Mouse (Mus musculus) embryonic facial prominence, embryonic 13.5 days (tissue): ENCODE measurements around the gene Selenoh. TPM values are rescaled to one million over a fixed set of nuclear protein-coding genes. Genes with fewer than 3 reads are reported as not detected.

ENCODE experiments used
- ATAC-seq: fragments of 200-750 bp; cut with Nextera tagmentation; 2 replicates; pipeline ENCODE4 v1.8.0; 2017; ENCODE audit warnings: low read depth; ENCODE audit not compliant: insufficient number of reproducible peaks, insufficient read depth, low FRiP score, low TSS enrichment
- H3K27ac ChIP-seq: fragments of 300-500 bp; sonication (generic); 2 replicates; pipeline ENCODE4 v1.5.1; 2015; ENCODE audit warnings: moderate library complexity, mild to moderate bottlenecking, inconsistent platforms
- H3K27me3 ChIP-seq: fragments of 300-500 bp; sonication (generic); 2 replicates; pipeline ENCODE4 v1.6.1; 2015; ENCODE audit warnings: mild to moderate bottlenecking, inconsistent platforms
- H3K36me3 ChIP-seq: fragments of 300-500 bp; sonication (generic); 2 replicates; pipeline ENCODE4 v1.6.1; 2015; ENCODE audit warnings: mild to moderate bottlenecking, inconsistent platforms
- H3K4me1 ChIP-seq: fragments of 300-500 bp; sonication (generic); 2 replicates; pipeline ENCODE4 v1.6.1; 2015; ENCODE audit warnings: inconsistent platforms
- H3K4me2 ChIP-seq: fragments of 300-500 bp; sonication (generic); 2 replicates; pipeline ENCODE4 v1.6.1; 2015; ENCODE audit warnings: moderate library complexity, mild to moderate bottlenecking, inconsistent platforms
- H3K4me3 ChIP-seq: fragments of 300-500 bp; sonication (generic); 2 replicates; pipeline ENCODE4 v1.5.1; 2015; ENCODE audit warnings: mild to moderate bottlenecking, inconsistent platforms
- H3K9ac ChIP-seq: fragments of 300-500 bp; sonication (generic); 2 replicates; pipeline ENCODE4 v1.6.1; 2015; ENCODE audit warnings: mild to moderate bottlenecking, inconsistent platforms
- H3K9me3 ChIP-seq: fragments of 300-500 bp; sonication (generic); 2 replicates; pipeline ENCODE4 v1.6.1; 2016; ENCODE audit warnings: inconsistent platforms
- WGBS: fragments of 180-500 bp; shearing (Covaris S2); methylation state at CpG from one replicate; pipeline ENCODE4 v1.1.7; 2015; ENCODE audit warnings: mixed read lengths; 5-methylcytosine and 5-hydroxymethylcytosine counted together
- polyA plus RNA-seq: library from polyadenylated mRNA; unstranded; fragments of >200 nt; fragmentation: Nextera tagmentation; extraction: Ambion mirVana; gene quantifications from 2 replicates; pipeline ENCODE4 v1.2.1, GENCODE M21; 2015

The Selenoh gene
- polyA plus RNA-seq, 1 experiment from 2014 or later: 345 TPM

- Histone ChIP-seq H3K4me1 (peaks cover 69% of the 10 kb centered on the region), H3K27ac (peak overlapping the region; percentile 94), H3K9me3 (no peaks in the 10 kb centered on the region), H3K4me3 (no peak overlapping the region), H3K36me3 (no peaks in the 10 kb centered on the region), H3K27me3 (no peaks in the 10 kb centered on the region), H3K4me2 (no peak overlapping the region), H3K9ac (no peak overlapping the region)
- WGBS: 24% methylated on average over 7 of the region's 7 CpGs
- no peak for ATAC-seq
These were observed 33.0 kb downstream of the Selenoh start for GRCm38 (mm10) chr2:84637452-84638165.

- Histone ChIP-seq H3K4me3 (no peak overlapping the region), H3K9me3 (no peaks in the 10 kb centered on the region), H3K36me3 (no peaks in the 10 kb centered on the region), H3K4me2 (peak overlapping the region; percentile 36), H3K27me3 (no peaks in the 10 kb centered on the region), H3K4me1 (peaks cover 69% of the 10 kb centered on the region), H3K9ac (0 out of 2 replicates have a peak overlapping the region, but pooled peaks have one; percentile 32), H3K27ac (peak overlapping the region; percentile 94)
- ATAC-seq: no peak
- WGBS: 16% methylated on average over 8 of the region's 8 CpGs
These were observed 34.3 kb downstream of the Selenoh start for GRCm38 (mm10) chr2:84636231-84636741.

GRCm38 (mm10) chr2:84635611-84636010, 35.0 kb downstream of the Selenoh start:
- Histone ChIP-seq H3K36me3 (no peaks in the 10 kb centered on the region), H3K4me2 (peak overlapping the region; percentile 36), H3K27ac (peak overlapping the region; percentile 94), H3K4me3 (no peak overlapping the region), H3K9me3 (no peaks in the 10 kb centered on the region), H3K4me1 (peaks cover 68% of the 10 kb centered on the region), H3K27me3 (no peaks in the 10 kb centered on the region), H3K9ac (peak overlapping the region; percentile 49)
- WGBS: 1% methylated on average over 2 of the region's 2 CpGs
- peak; percentile 93 for ATAC-seq

GRCm38 (mm10) chr2:84634934-84635482, 35.6 kb downstream of the Selenoh start:
- peak overlapping the region; percentile 94 for H3K27ac ChIP-seq
- no peaks in the 10 kb centered on the region for H3K27me3 ChIP-seq
- H3K9me3 ChIP-seq: no peaks in the 10 kb centered on the region
- peaks cover 62% of the 10 kb centered on the region for H3K4me1 ChIP-seq
- peak overlapping the region; percentile 36 for H3K4me2 ChIP-seq
- 11% methylated on average over 4 of the region's 4 CpGs for WGBS
- ATAC-seq: no peak
- H3K9ac ChIP-seq: peak overlapping the region; percentile 49; the same call in 1 of the 2 replicates
- no peak overlapping the region for H3K4me3 ChIP-seq
- H3K36me3 ChIP-seq: no peaks in the 10 kb centered on the region

- Histone ChIP-seq H3K4me3 (no peak overlapping the region), H3K27me3 (no peaks in the 10 kb centered on the region), H3K36me3 (0 out of 2 replicates have a peak, but pooled peaks cover 5% of the 10 kb centered on the region), H3K4me2 (peak overlapping the region; percentile 0; the same call in 1 of the 2 replicates), H3K9me3 (no peaks in the 10 kb centered on the region), H3K4me1 (peaks cover 58% of the 10 kb centered on the region), H3K27ac (peak overlapping the region; percentile 94; the same call in 1 of the 2 replicates), H3K9ac (no peak overlapping the region)
- WGBS: 61% methylated on average over 4 of the region's 4 CpGs
- no peak for ATAC-seq
These were observed 36.6 kb downstream of the Selenoh start for GRCm38 (mm10) chr2:84634006-84634405.

- Histone ChIP-seq H3K4me1 (peaks cover 47% of the 10 kb centered on the region), H3K27me3 (no peaks in the 10 kb centered on the region), H3K27ac (no peak overlapping the region), H3K4me3 (no peak overlapping the region), H3K36me3 (0 out of 2 replicates have a peak, but pooled peaks cover 7% of the 10 kb centered on the region), H3K9me3 (no peaks in the 10 kb centered on the region), H3K9ac (no peak overlapping the region), H3K4me2 (no peak overlapping the region)
- ATAC-seq: no peak
- 8% methylated on average over 3 of the region's 3 CpGs for WGBS
These were observed 37.6 kb downstream of the Selenoh start for GRCm38 (mm10) chr2:84632999-84633398.

- Histone ChIP-seq H3K9ac (no peak overlapping the region), H3K27me3 (no peaks in the 10 kb centered on the region), H3K27ac (no peak overlapping the region), H3K4me3 (no peak overlapping the region), H3K36me3 (0 out of 2 replicates have a peak, but pooled peaks cover 7% of the 10 kb centered on the region), H3K4me2 (no peak overlapping the region), H3K9me3 (no peaks in the 10 kb centered on the region), H3K4me1 (peaks cover 38% of the 10 kb centered on the region)
- ATAC-seq: no peak
- 88% methylated on average over 1 of the region's 1 CpGs for whole genome bisulfite sequencing
These were observed 38.6 kb downstream of the Selenoh start for GRCm38 (mm10) chr2:84632001-84632400.

- Histone ChIP-seq H3K9me3 (no peaks in the 10 kb centered on the region), H3K4me3 (no peak overlapping the region), H3K27ac (peak overlapping the region; percentile 48; the same call in 1 of the 2 replicates), H3K4me1 (peaks cover 7% of the 10 kb centered on the region), H3K4me2 (no peak overlapping the region), H3K9ac (no peak overlapping the region), H3K36me3 (peaks cover 17% of the 10 kb centered on the region), H3K27me3 (no peaks in the 10 kb centered on the region)
- 52% methylated on average over 3 of the region's 3 CpGs for WGBS
- ATAC-seq: no peak
These were observed 43.5 kb downstream of the Selenoh start for GRCm38 (mm10) chr2:84627036-84627435.

- Histone ChIP-seq H3K4me1 (peaks cover 7% of the 10 kb centered on the region), H3K9me3 (no peaks in the 10 kb centered on the region), H3K36me3 (peaks cover 20% of the 10 kb centered on the region), H3K27me3 (no peaks in the 10 kb centered on the region), H3K4me3 (no peak overlapping the region), H3K4me2 (no peak overlapping the region), H3K27ac (peak overlapping the region; percentile 48; the same call in 1 of the 2 replicates), H3K9ac (no peak overlapping the region)
- WGBS: 77% methylated on average over 7 of the region's 7 CpGs
- ATAC-seq: no peak
These were observed 44.1 kb downstream of the Selenoh start for GRCm38 (mm10) chr2:84626366-84626975.

GRCm38 (mm10) chr2:84624201-84624600, 46.4 kb downstream of the Selenoh start:
- WGBS: 92% methylated on average over 17 of the region's 17 CpGs
- Histone ChIP-seq H3K4me2 (no peak overlapping the region), H3K36me3 (peaks cover 40% of the 10 kb centered on the region), H3K27ac (no peak overlapping the region), H3K27me3 (no peaks in the 10 kb centered on the region), H3K9ac (no peak overlapping the region), H3K4me3 (no peak overlapping the region), H3K9me3 (no peaks in the 10 kb centered on the region), H3K4me1 (peaks cover 7% of the 10 kb centered on the region)
- no peak for ATAC-seq

GRCm38 (mm10) chr2:84623428-84624119, 47.0 kb downstream of the Selenoh start:
- peaks cover 42% of the 10 kb centered on the region for H3K36me3 ChIP-seq
- ATAC-seq: no peak
- no peak overlapping the region for H3K4me3 ChIP-seq
- WGBS: 92% methylated on average over 3 of the region's 3 CpGs
- H3K27ac ChIP-seq: no peak overlapping the region
- no peaks in the 10 kb centered on the region for H3K9me3 ChIP-seq
- H3K4me2 ChIP-seq: no peak overlapping the region
- H3K4me1 ChIP-seq: peaks cover 7% of the 10 kb centered on the region
- H3K27me3 ChIP-seq: no peaks in the 10 kb centered on the region
- H3K9ac ChIP-seq: no peak overlapping the region
